Mouse (Mus musculus) 416B (cell line): Measurements from ENCODE around the gene Sat1.

Source experiments
- DNase-seq: peaks from one replicate; pipeline ENCODE4 v3.0.0; 2011; ENCODE audit warnings: low read depth

Sat1 gene

DNA sequence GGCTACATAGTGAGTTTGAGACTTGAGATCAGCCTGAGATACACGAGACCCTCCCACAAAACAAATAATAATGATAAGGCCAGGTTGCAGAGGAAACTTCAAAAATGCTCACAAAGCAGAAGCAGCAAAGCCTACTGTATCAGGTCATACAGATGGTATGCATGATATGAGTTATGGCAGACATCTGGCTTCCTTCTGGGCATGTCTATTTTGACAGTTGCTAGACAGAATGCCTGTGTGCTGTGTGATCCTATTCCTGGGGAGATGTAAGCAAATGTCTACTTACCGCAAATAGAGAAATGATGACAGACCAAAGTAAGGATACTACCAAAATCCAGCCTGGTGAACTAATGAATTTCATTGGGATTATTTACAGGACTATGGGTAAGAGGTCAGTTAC, 49.9 kb downstream of the Sat1 start:
- DNase-seq: no peak

DNA sequence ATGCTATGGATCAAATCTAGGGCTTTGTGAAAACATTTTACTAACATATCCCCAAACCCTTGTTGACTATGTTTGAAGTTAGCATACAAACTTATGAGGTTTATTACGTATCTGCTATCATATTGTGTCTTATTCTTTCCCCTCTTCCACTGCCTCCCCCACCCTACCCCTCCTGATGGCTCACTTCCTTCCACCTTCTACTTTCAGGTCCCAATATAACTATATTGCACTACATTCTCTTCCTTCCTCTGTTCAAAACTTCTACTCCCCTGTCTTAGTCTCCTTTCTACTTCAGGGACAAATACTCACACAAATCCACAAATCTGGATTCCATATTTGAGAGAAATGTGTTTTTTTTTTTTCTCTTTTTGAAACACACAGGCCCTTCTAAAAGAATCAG, 52.7 kb downstream of the Sat1 start:
- no peak for DNase-seq
